Mouse (Mus musculus) heart, postnatal 0 days (tissue): ENCODE measurements around the gene Pi4k2b.

Source experiments
- CTCF ChIP-seq: IDR thresholded peaks from 2 replicates; pipeline ENCODE4 v1.5.1; 2016; ENCODE audit warnings: antibody characterized with exemption, control low read depth, low read depth
- EP300 ChIP-seq: IDR thresholded peaks from 2 replicates; pipeline ENCODE4 v1.6.1; 2016; ENCODE audit warnings: antibody characterized with exemption, low read depth

DNA sequence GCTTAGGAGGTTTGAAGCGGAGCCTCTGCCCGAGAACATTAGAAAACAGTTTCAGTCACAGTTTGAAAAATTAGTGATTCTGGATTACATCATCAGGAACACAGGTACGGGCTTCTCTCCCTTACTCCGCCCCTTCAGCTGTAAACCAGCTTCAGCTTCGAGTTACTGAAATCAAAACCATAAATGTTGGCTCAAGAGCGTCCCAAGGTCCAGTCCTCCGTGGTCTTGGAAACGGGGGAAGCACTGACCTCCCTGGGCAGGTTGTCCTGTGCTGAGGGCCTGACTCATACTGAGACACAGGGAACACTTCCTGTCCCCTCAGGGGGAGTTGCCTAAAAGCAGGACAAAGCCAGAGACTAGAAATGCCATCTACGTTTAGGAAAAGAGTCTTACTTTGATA lies 11.8 kb downstream of the Pi4k2b start:
- TF ChIP-seq CTCF (no peak), EP300 (no peak)
